Mouse (Mus musculus) layer of hippocampus, adult 6 months (tissue): ENCODE results near the gene Vmn1r126. TPM values are rescaled to one million over a fixed set of nuclear protein-coding genes. Genes with fewer than 3 reads are reported as not detected.

Experiments
- long read RNA-seq, 2 experiments: library from polyadenylated mRNA; unstranded; transcript quantifications; one replicate each; pipeline ENCODE4 v2.0.0; 2019 to 2020
- polyA plus RNA-seq: library from polyadenylated mRNA; unstranded; fragments of <200 nt; fragmentation: Nextera tagmentation; gene quantifications from 2 replicates; pipeline ENCODE4 v1.2.3, GENCODE M21; 2021

Vmn1r126 gene
- polyA plus RNA-seq: not detected in 2 replicates
- long read RNA-seq, experiment 1: 0 reads
- long read RNA-seq, experiment 2: 0 reads

DNA sequence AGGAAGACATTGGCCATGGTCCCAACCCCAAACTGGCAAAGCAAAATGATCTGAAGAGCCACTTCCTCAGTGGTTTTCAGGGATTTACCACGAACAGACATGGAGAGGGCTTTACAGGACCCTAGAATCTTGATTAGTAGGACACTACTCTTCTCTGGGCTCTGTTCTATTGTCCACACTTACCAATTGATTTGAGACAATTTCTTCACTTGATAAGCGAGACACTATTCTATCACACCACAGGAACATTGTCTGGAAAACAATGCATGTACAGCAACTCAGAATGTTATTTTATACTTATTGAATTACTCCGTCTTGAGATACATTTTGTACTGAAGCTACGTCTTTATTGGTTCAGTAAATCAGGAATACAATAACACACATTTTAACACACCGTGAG lies at the start of gene Vmn1r126:
Vmn1r126 (minus strand) TSS at position 101 of the 400 bp plus-strand sequence.

GRCm38 (mm10) chr7:21349073-21349472 lies 47.8 kb upstream of the Vmn1r126 start, which contains the start of gene Vmn1r128:
Vmn1r128 (plus strand) TSS chr7:21349373.

GRCm38 (mm10) chr7:21319761-21320160 lies 18.5 kb upstream of the Vmn1r126 start, which contains the start of gene Vmn1r127:
Vmn1r127 (minus strand) TSS chr7:21319861.

DNA sequence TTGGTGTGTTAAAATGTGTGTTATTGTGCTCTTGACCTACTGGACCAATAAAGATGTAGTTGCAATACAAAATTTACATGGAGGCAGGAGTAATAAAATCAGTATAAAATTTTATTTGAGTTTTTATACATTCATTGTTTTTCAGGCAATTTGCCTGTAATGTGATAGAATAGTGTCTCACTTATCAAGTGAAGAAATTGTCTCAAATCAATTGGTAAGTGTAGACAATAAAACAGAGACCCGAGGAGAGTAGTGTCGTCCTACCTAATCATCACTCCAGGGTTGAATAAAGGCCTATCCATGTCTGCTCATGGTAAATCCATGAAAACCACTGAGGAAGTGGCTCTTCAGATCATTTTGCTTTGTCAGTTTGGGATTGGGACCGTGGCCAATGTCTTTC lies 29.4 kb downstream of the Vmn1r126 start, which contains the start of gene Vmn1r125:
Vmn1r125 (plus strand) TSS at position 301 of the 400 bp plus-strand sequence.

GRCm38 (mm10) chr7:21260517-21260916 lies 40.8 kb downstream of the Vmn1r126 start, which contains the start of gene Vmn1r124:
Vmn1r124 (minus strand) TSS chr7:21260617.

Other genes with a start within 250 kb of the Vmn1r126 start
- gene Vmn1r120, start 247.7 kb downstream of the Vmn1r126 start, polyA plus RNA-seq: not detected in 2 replicates
- gene Vmn1r121, start 203.0 kb downstream of the Vmn1r126 start, polyA plus RNA-seq: not detected in 2 replicates
- gene Vmn1r122, start 167.3 kb downstream of the Vmn1r126 start, polyA plus RNA-seq: not detected in 2 replicates
- not detected in 2 replicates for gene Vmn1r123, start 139.3 kb downstream of the Vmn1r126 start, polyA plus RNA-seq
- not detected in 2 replicates for gene Gm5157, start 111.0 kb downstream of the Vmn1r126 start, polyA plus RNA-seq
- not detected in 2 replicates for gene Vmn1r124, start 40.9 kb downstream of the Vmn1r126 start, polyA plus RNA-seq
- not detected in 2 replicates for gene Vmn1r125, start 29.3 kb downstream of the Vmn1r126 start, polyA plus RNA-seq
- not detected in 2 replicates for gene Vmn1r127, start 18.4 kb upstream of the Vmn1r126 start, polyA plus RNA-seq
- not detected in 2 replicates for gene Vmn1r128, start 47.9 kb upstream of the Vmn1r126 start, polyA plus RNA-seq
- gene Vmn1r129, start 59.8 kb upstream of the Vmn1r126 start, polyA plus RNA-seq: not detected in 2 replicates
- gene Gm6882, start 131.3 kb upstream of the Vmn1r126 start, polyA plus RNA-seq: not detected in 2 replicates
- not detected in 2 replicates for gene Vmn1r130, start 210.3 kb upstream of the Vmn1r126 start, polyA plus RNA-seq
- gene Vmn1r131, start 244.6 kb upstream of the Vmn1r126 start, polyA plus RNA-seq: not detected in 2 replicates